Mouse (Mus musculus) mesoderm, embryonic 11.5 days (tissue): ENCODE results near the gene Papss1.

ENCODE experiments used
- DNase-seq: peaks from one replicate; pipeline ENCODE4 v3.0.0-alpha.2; 2012; ENCODE audit warnings: low read depth, low spot score

The Papss1 gene

GRCm38 (mm10) chr3:131581096-131581495, 16.5 kb downstream of the Papss1 start:
- no peak for DNase-seq

GRCm38 (mm10) chr3:131586818-131587217, 22.2 kb downstream of the Papss1 start:
- no peak for DNase-seq

GRCm38 (mm10) chr3:131587959-131588358, 23.4 kb downstream of the Papss1 start:
- no peak for DNase-seq

GRCm38 (mm10) chr3:131593143-131593798, 28.7 kb downstream of the Papss1 start:
- no peak for DNase-seq

GRCm38 (mm10) chr3:131594361-131594760, 29.8 kb downstream of the Papss1 start:
- DNase-seq, result no peak

GRCm38 (mm10) chr3:131595546-131596245, 31.1 kb downstream of the Papss1 start:
- DNase-seq, result no peak

GRCm38 (mm10) chr3:131600726-131601125, 36.2 kb downstream of the Papss1 start:
- DNase-seq, result no peak

- no peak for DNase-seq
Measured at GRCm38 (mm10) chr3:131601366-131601765, 36.8 kb downstream of the Papss1 start.

- DNase-seq, result no peak
Measured at GRCm38 (mm10) chr3:131602995-131603414, 38.4 kb downstream of the Papss1 start.

- DNase-seq, result no peak
Measured at GRCm38 (mm10) chr3:131608112-131608511, 43.5 kb downstream of the Papss1 start.

GRCm38 (mm10) chr3:131609651-131610050, 45.1 kb downstream of the Papss1 start:
- no peak for DNase-seq

GRCm38 (mm10) chr3:131610595-131610994, 46.0 kb downstream of the Papss1 start:
- DNase-seq, result no peak

GRCm38 (mm10) chr3:131612847-131613246, 48.3 kb downstream of the Papss1 start:
- DNase-seq, result no peak

- DNase-seq, result peak; percentile 9
Measured at GRCm38 (mm10) chr3:131614056-131614455, 49.5 kb downstream of the Papss1 start.

- no peak for DNase-seq
Measured at GRCm38 (mm10) chr3:131618580-131619338, 54.2 kb downstream of the Papss1 start.

- DNase-seq, result no peak
Measured at GRCm38 (mm10) chr3:131623208-131623607, 58.6 kb downstream of the Papss1 start.

- DNase-seq, result no peak
Measured at GRCm38 (mm10) chr3:131624063-131624462, 59.5 kb downstream of the Papss1 start.

GRCm38 (mm10) chr3:131627476-131627875, 62.9 kb downstream of the Papss1 start:
- DNase-seq, result no peak

GRCm38 (mm10) chr3:131628265-131628664, 63.7 kb downstream of the Papss1 start:
- no peak for DNase-seq

GRCm38 (mm10) chr3:131628931-131629330, 64.4 kb downstream of the Papss1 start:
- no peak for DNase-seq

GRCm38 (mm10) chr3:131630407-131631317, 66.1 kb downstream of the Papss1 start:
- peak; percentile 9 for DNase-seq
